Mouse (Mus musculus): ENCODE results near the gene Them7.
A peak's percentile ranks its signal among the peaks of the same experiment; 100 is the strongest.

Gene Them7

GRCm38 (mm10) chr2:105224134-105224986, at the start of gene Them7:
TSS of gene Them7 (plus strand) at chr2:105224320.
- DNase-seq = no peak

DNA sequence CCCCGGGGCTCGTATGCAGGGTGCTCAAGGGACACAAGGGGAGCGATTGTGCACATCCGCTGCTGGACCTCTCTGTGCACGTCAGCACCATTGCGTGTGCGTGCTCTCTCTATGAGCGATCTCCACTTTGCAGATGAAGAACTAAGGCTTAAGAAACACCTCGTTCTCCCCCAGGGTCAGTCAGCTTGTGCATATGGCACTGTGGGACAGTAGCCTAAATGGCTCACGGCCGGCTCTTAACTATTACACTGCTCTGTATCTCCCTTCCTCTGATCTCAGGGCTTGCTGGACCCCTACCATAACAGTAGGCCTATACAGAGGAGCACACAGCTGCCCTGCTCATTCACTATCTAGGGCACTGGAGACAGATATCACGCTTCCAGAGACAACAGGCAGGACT, 45.2 kb upstream of the Them7 start:
- DNase-seq = no peak

DNA sequence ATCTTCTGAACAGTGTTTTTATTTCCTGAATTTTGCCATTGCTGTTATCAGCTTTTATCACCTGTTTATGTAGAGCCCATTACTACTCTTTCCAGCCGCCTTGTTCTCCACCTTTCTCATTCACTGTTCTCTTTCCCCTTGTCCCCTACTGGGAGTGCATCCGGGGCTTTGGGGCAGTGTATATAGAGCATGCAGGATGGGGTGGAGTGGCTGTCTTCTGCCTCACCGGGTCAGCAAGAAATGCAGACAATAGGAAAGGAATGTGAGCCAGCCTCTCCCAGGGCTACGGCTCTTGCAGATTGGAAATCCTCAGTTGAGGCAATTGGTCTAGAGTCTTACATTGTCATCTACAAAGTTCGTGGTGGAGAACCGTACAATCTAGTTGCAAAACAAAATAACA, 41.6 kb upstream of the Them7 start:
- no peak for DNase-seq

DNA sequence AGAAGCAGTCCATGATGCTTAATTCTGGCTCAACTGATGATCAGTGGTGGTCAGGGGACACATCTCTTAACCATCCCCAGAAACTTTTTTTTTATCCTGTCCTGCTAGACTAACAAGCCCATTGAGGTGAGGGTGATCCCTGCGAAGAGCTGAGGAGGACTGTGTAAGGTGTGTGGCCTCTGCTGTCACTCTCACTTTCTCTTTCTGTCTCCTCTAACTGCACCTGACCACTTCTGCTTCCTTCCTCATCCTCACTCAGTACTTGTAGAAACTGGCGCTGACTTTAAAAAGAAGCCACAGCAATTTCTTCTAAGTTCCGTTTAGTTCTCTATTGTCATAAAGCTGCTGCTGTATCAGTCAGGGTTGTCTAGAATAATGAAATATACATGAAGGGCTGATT, 39.0 kb upstream of the Them7 start:
- DNase-seq = no peak

GRCm38 (mm10) chr2:105185768-105186529, 38.2 kb upstream of the Them7 start:
- no peak for DNase-seq

DNA sequence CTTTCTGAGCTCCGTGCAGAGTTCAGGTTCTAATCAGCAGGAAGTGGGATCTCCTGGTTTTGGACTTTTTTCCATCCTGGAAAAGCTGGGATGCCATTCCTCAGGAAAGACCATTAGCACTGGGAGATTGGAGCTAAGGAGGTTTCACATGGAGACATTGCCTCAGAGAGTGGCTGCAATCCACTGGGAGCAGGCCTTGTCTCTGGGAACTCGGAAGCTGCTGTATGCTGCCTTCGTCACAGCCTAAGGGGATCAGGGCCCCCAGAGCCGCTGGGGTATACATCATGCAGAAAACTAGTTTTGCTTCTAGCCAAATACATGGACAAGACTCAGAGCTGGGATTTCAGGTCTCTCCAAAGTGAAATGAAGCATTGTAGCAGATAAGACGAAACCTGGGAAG, 37.5 kb upstream of the Them7 start:
- DNase-seq = no peak

GRCm38 (mm10) chr2:105188182-105188581, 35.9 kb upstream of the Them7 start:
- DNase-seq = no peak

- DNase-seq = no peak
Measured at GRCm38 (mm10) chr2:105189352-105189751, 34.8 kb upstream of the Them7 start.

GRCm38 (mm10) chr2:105200152-105200551, 24.0 kb upstream of the Them7 start:
- DNase-seq = no peak

DNA sequence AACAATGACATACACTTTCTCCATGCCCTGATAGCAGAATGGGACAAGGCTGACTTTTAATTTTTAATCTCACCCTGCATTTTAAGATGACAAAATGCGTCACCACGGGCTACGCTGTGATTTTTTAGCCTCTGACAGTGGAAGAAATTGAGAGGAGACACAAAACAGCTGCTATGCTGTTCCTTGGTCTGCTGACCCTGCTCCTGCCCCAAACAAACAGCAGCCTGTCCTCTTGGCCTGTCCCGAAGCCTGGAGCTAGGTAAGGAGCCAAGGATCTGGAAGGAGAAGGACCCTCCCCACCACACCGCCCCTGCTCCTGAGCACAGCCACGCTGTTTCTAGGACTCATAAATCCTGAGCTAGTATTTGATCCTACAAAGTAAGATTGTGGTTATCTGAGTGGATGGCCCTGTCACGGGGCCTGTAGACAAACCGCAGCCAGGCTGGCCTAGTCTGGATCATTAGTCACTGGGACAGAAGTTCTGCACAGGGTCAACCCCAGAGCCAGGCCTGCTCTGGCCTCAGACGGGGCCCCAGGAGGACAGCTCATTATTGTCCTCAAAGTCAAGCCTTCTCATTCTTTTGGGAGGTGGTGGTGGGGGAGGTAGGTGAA, 17.5 kb upstream of the Them7 start:
- DNase-seq = peak; percentile 4

DNA sequence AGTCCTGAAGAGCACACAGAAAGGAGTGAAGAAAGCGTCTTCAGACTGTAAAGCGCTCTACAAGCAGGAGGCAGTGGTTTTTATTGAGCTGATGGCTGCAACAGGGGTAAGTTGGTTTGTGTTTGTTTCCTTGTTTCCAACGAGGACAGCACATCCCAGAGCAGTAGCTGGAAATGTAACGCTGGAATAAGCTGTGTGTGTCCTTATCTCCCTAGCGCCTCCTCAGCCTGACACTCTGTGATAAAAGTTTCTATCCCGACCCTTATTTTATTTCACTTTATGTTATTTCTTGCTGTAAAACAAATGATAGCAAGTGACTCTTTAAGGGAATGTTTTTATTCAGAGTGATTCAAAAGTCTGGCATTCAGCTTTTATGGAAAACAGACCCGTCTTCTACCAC, 11.3 kb upstream of the Them7 start:
- DNase-seq = no peak

DNA sequence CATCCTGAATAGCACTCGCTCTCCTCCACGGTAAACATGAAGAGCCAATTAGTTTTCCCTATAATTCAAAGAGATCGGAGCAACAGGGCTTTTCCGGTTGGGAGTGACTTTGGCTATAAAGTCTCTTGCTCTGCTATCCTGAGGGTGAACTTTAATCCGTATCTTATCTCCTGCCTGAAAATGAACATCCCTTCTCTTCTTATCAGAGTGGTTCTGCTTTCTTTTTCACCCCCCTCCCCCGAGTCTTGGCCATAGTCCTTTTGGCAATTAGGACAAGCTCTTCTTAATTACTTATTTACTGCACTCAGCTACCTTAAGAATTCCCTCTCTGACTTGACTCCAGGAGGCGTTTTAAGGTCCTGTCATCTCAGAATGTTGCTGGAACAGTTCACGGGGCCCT, 8.2 kb upstream of the Them7 start:
- DNase-seq = no peak

DNA sequence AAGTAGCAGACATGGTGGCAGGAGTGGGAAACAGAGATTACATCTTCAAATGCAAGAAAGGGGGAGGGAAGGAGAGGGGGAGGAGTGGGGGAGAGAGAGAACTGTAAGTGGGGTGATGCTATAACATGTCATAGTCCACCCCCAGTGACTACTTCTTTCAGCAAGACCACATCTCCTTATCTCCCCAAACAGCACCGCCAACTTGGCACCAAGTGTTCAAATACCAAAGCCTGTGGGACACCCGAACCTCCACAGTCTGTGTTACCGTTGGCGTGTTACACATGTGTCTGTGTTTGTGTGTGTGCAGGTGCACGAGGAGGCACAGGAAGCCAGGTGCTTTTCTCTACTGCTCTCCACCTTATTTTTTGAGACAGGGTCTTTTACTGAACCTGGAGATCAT, 4.9 kb upstream of the Them7 start:
- no peak for DNase-seq

DNA sequence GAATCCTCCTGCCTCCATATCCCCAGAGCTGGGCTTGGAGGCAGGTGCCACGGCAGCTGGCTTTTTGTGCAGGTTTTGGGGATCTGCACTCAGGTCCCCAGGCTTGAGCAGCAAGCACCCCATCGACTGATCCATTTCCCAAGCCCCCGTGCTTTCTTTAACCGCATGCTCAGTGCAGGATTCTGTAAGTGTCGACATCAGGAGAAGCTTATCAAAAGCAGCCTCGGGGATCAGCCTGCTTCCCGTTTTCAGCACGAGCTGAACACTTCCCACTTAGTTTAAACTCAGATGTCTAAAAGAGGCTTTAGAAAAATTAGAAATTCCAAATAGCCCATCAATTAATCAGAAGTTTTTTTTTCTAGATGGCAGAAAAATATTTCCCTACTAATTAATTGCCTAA, 4.5 kb upstream of the Them7 start:
- no peak for DNase-seq

DNA sequence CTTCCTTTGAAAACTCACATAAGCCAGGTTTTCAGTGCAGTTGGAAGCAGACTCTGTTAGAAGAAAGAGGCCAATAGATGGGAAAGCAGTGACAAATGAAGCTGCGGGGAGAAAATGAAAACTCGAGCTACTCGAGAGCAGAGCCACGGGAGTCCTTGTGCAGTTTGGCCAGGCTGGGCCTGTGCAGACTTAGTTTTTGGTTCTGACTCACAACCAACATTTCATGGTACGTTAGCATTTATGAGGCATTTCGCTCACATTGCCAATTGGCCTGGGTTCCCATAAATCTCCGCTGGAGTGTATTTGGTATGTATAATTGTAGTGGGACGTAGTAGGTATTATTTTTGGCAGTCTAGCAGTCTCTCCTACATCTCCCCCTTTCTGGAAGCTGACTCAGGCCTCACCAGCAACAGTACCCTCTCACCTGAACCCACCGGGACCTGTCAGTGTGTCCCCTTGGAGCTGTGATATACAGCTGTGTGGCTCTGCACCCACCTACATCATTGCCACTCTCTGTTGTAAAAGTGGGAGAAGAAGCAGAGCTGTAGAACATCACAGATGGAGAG, 3.3 kb upstream of the Them7 start:
- DNase-seq = no peak

GRCm38 (mm10) chr2:105223606-105224005, 514 bp upstream of the Them7 start:
- no peak for DNase-seq

DNA sequence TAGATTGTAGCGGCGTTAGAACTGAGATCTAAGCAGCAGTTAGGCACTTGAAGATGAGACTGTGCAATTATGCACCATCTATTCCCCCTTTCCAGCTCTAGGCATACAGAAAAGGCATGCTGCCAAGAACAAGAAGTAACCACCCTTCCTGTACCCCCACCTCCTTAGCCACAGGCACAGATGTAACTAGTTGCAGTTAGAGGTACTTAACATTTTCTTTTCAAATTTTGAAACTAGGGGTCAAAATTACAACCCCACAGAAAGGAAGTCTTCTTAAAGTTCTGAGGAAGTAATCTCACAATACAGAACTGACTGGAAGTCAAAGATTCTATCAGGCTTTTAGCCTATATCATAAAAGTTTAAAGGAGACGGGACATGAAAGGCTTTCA, 861 bp downstream of the Them7 start:
- no peak for DNase-seq

DNA sequence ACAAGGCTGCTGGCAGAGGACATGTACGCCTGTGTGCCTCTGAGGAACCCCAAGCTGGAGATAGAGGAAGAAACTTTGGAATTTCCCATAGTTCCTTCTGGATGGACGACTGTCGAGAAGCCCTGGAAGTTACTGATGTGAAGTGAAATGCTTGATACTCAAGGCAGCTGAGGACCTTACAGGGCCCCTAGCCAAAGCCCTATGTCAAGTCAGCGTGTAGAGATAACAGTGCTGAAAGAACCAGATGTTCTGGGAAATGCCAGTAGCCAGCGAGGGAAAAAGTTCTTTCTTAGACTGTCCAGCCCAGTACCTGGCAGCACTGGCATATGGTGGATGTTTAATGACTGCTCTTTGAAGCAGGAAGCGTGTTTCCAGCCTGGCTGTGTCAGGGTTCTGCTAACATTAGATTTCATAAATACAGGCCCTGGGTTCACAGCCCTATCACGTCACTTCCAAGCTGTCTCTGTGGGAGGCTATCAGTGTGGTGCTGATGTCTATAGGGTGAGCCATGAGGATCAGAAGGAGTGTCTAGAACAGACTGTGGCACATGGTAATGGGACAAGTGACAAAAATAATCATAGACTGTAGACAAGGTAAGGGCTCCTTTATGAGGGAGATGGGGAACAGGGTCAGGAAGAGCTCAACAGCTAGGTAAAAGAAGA, 2.3 kb downstream of the Them7 start:
- DNase-seq = no peak

DNA sequence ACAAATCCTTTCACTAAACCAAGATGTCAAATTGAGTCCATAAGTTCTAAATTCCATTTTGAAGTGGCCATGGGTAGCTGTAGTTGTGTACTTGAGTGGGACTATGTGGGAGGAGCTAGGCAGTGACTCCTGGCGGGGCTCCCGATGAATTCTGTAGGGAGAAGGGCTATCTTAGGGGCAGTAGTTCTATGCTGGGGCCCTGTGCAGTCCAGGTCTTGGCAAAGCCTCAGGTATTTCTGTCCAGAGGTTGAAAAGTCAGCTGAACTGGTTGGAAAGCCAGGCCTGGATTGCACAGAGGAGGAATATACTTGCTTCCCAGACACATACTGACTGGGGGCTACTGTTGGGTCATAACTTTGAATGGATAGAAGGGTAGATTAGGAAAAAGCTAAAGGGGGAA, 4.3 kb downstream of the Them7 start:
- DNase-seq = no peak

DNA sequence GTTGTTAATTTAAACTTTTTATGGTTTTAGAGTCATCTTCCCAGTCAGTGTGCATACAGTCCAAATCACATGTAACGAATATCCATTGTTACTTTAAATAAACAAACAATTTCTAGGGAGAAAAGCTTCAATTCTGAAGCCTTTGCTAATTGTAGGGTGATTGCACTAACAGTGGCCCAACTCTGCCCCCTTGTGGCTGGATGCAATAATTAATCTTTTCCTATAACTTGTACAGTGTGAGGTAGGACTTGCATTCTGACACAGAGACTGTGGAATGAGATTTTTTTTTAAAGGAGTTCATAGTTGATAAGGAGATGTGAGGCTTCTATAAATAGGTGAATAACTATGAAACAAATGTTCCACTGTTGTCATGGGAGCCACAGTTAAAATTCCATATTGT, 6.2 kb downstream of the Them7 start:
- DNase-seq = peak; percentile 74

DNA sequence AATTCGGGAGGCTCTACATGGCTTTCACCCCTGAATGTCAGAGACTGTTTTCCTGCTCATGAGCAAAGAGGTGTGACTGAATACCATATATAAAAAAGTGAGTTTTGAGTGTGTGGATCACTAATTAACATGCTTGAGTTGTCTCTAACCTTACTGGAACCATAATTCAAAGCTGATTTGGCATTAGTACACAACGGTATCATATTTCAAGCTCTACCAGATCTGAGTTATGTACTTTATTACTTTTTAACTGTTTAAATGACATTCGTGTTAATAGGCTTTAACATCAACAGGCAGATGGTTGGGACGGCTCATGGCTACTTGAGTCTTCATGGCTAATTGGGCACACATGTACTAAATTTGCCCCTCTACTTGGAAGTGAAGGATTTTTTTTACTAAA, 8.3 kb downstream of the Them7 start:
- DNase-seq = no peak

GRCm38 (mm10) chr2:105234278-105234677, 10.2 kb downstream of the Them7 start:
- no peak for DNase-seq
